Mouse (Mus musculus): ENCODE data around the gene Lamc3.

- TF ChIP-seq CTCF (IDR thresholded peaks at IDR 0.05; ENCODE audit: control insufficient read depth, insufficient read depth, insufficient read length): no peak
- no peak for TF ChIP-seq MAX (IDR thresholded peaks at IDR 0.05)
- TF ChIP-seq USF1 (IDR thresholded peaks at IDR 0.05; ENCODE audit: low read depth): no peak
- no peak for TF ChIP-seq MYOG (IDR thresholded peaks at IDR 0.05; ENCODE audit: control insufficient read depth, extremely low read depth, insufficient read length)
- TF ChIP-seq CEBPB (IDR thresholded peaks at IDR 0.05; ENCODE audit: low read depth): no peak
- no peak for TF ChIP-seq MYOD1 (IDR thresholded peaks at IDR 0.05; ENCODE audit: control insufficient read depth, insufficient read length, low read depth)
- TF ChIP-seq FOSL1 (IDR thresholded peaks at IDR 0.05; ENCODE audit: insufficient read depth, low read length, poor library complexity, severe bottlenecking): no peak
Observed at GRCm38 (mm10) chr2:31957211-31957610, 70.1 kb downstream of the Lamc3 start.

Measured in C2C12 (cell line).